Mouse (Mus musculus): ENCODE data around the gene Tfip11. TPM values are rescaled to one million over a fixed set of nuclear protein-coding genes. Genes with fewer than 3 reads are reported as not detected.
A peak's percentile ranks its signal among the peaks of the same experiment; 100 is the strongest.

The Tfip11 gene
- total and polyA plus RNA-seq, 3 experiments, result 34.6 to 44.7 TPM; not detected in 1

- H3K4me1 ChIP-seq (ENCODE audit: control insufficient read depth in 1 of 2, insufficient read depth in 2 of 2, low read length in 2 of 2), result peaks cover 0 to 20% of the 10 kb centered on the region in 2 experiments; a peak in 3 of 4 replicates
- H3K36me3 ChIP-seq (ENCODE audit: control insufficient read depth in 1 of 2, insufficient read depth in 2 of 2, low read length in 2 of 2), result peaks cover 0 to 10% of the 10 kb centered on the region in 2 experiments; a peak in 3 of 4 replicates
These were observed 16.5 kb downstream of the Tfip11 start, which contains the start of the genes Srrd and Hps4 for GRCm38 (mm10) chr5:112342463-112343204. Srrd (minus strand) TSS chr5:112343040. Hps4 (plus strand) TSS chr5:112343083.

GRCm38 (mm10) chr5:112343205-112343595 lies 17.0 kb downstream of the Tfip11 start:
- Histone ChIP-seq H3K9ac (ENCODE audit: control insufficient read depth, low read depth, low read length, poor library complexity, severe bottlenecking) (peak overlapping the region; percentile 90), H3K9me3 (replicated peaks; ENCODE audit: insufficient read depth, low read length) (no peaks in the 10 kb centered on the region), H3K27ac (ENCODE audit: control insufficient read depth, low read depth, low read length) (peak overlapping the region; percentile 5; the same call in 1 of the 2 replicates), H3K27me3 (ENCODE audit: control insufficient read depth in 1 of 2, insufficient read depth in 2 of 2, low read length in 2 of 2) (no peaks in the 10 kb centered on the region), H3K79me2 (ENCODE audit: control insufficient read depth, insufficient read depth, low read length, poor library complexity) (peaks cover 20% of the 10 kb centered on the region), H3K4me1 (ENCODE audit: control insufficient read depth in 1 of 2, insufficient read depth in 2 of 2, low read length in 2 of 2) (peaks cover 0 to 20% of the 10 kb centered on the region in 2 experiments; a peak in 3 of 4 replicates), H3K36me3 (ENCODE audit: control insufficient read depth in 1 of 2, insufficient read depth in 2 of 2, low read length in 2 of 2) (peaks cover 0 to 10% of the 10 kb centered on the region in 2 experiments; a peak in 2 of 4 replicates), H3K4me3 (ENCODE audit: control insufficient read depth in 1 of 2, insufficient read depth in 1 of 2, low read depth in 2 of 2, low read length in 2 of 2) (peak overlapping the region; percentile 82 to 98)
- peak; percentile 66 for DNase-seq (ENCODE audit: low read depth, low spot score)
- TF ChIP-seq POLR2A (IDR thresholded peaks at IDR 0.05; ENCODE audit: control insufficient read depth in 1 of 2, insufficient read depth in 1 of 2, low read depth in 1 of 2, low read length in 2 of 2, poor library complexity in 1 of 2), result peak in 1 of 2 experiments; percentile 27; a peak in 1 of 4 replicates
- no peak for TF ChIP-seq KAT2A (conservative IDR thresholded peaks at IDR 0.05; ENCODE audit: low read depth, low read length)
- TF ChIP-seq CHD1 (IDR thresholded peaks at IDR 0.05; ENCODE audit: low read depth, low read length), result no peak

More at GRCm38 (mm10) chr5:112342463-112343204, 16.5 kb downstream of the Tfip11 start, which contains the start of the genes Srrd and Hps4:
- peaks cover 20% of the 10 kb centered on the region for H3K79me2 ChIP-seq (ENCODE audit: control insufficient read depth, insufficient read depth, low read length, poor library complexity)
- peak within 1 kb of the TSS; percentile 82 to 98 for H3K4me3 ChIP-seq (ENCODE audit: control insufficient read depth in 1 of 2, insufficient read depth in 1 of 2, low read depth in 2 of 2, low read length in 2 of 2)
- peak within 1 kb of the TSS; percentile 34 for H3K27ac ChIP-seq (ENCODE audit: control insufficient read depth, low read depth, low read length)
- H3K9me3 ChIP-seq (replicated peaks; ENCODE audit: insufficient read depth, low read length), result no peaks in the 10 kb centered on the region
- TF ChIP-seq HCFC1 (IDR thresholded peaks at IDR 0.05; ENCODE audit: low read depth, low read length) (peak; percentile 90), POLR2A (IDR thresholded peaks at IDR 0.05; ENCODE audit: control insufficient read depth in 1 of 2, insufficient read depth in 1 of 2, low read depth in 1 of 2, low read length in 2 of 2, poor library complexity in 1 of 2) (peak; percentile 69 to 82; a peak in 3 of 4 replicates), ETS1 (IDR thresholded peaks at IDR 0.05; ENCODE audit: low read depth, low read length) (peak; percentile 85), ELF1 (IDR thresholded peaks at IDR 0.05; ENCODE audit: low read depth, low read length) (peak; percentile 27; the same call in 1 of the 2 replicates), CHD2 (IDR thresholded peaks at IDR 0.05; ENCODE audit: low read length) (no peak), MXI1 (IDR thresholded peaks at IDR 0.05; ENCODE audit: low read depth, low read length) (peak; percentile 86), POLR2AphosphoS2 (IDR thresholded peaks at IDR 0.05; ENCODE audit: low read length) (0 out of 2 replicates have a peak, but pooled peaks have one; percentile 44), TAL1 (IDR thresholded peaks at IDR 0.05; ENCODE audit: low read length) (no peak), TCF12 (IDR thresholded peaks at IDR 0.05; ENCODE audit: low read depth, low read length) (no peak), RCOR1 (IDR thresholded peaks at IDR 0.05; ENCODE audit: low read depth, low read length) (peak; percentile 43; the same call in 1 of the 2 replicates), MAZ (IDR thresholded peaks at IDR 0.05; ENCODE audit: low read depth, low read length) (peak; percentile 91), GABPA (IDR thresholded peaks at IDR 0.05; ENCODE audit: low read depth, low read length) (peak; percentile 91; the same call in 1 of the 2 replicates), NELFE (IDR thresholded peaks at IDR 0.05; ENCODE audit: low read depth, low read length) (peak; percentile 75), ZNF384 (IDR thresholded peaks at IDR 0.05; ENCODE audit: low read depth, low read length) (no peak), UBTF (IDR thresholded peaks at IDR 0.05; ENCODE audit: borderline replicate concordance, insufficient read depth, low read depth, low read length) (no peak), SIN3A (IDR thresholded peaks at IDR 0.05; ENCODE audit: low read length) (peak; percentile 86), USF1 (IDR thresholded peaks at IDR 0.05; ENCODE audit: low read depth, low read length) (no peak), NRF1 (IDR thresholded peaks at IDR 0.05; ENCODE audit: insufficient read depth, low read depth, low read length, poor library complexity, severe bottlenecking) (no peak)
- H3K27me3 ChIP-seq (ENCODE audit: control insufficient read depth in 1 of 2, insufficient read depth in 2 of 2, low read length in 2 of 2), result no peaks in the 10 kb centered on the region
- DNase-seq (ENCODE audit: low read depth, low spot score), result peak; percentile 89
- H3K9ac ChIP-seq (ENCODE audit: control insufficient read depth, low read depth, low read length, poor library complexity, severe bottlenecking), result peak within 1 kb of the TSS; percentile 90
